Mouse (Mus musculus): ENCODE results near the gene Irgm1. TPM values are rescaled to one million over a fixed set of nuclear protein-coding genes. Genes with fewer than 3 reads are reported as not detected.

The Irgm1 gene
- polyA plus RNA-seq, 1 experiment from 2014 or later: 7.1 TPM

GRCm38 (mm10) chr11:48838879-48839680 lies 32.4 kb downstream of the Irgm1 start:
- no peak overlapping the region for H3K27ac ChIP-seq
- H3K9ac ChIP-seq: no peak overlapping the region
- no peaks in the 10 kb centered on the region for H3K27me3 ChIP-seq
- peaks cover 13% of the 10 kb centered on the region for H3K4me1 ChIP-seq
- H3K9me3 ChIP-seq: no peaks in the 10 kb centered on the region
- 62% methylated on average over 10 of the region's 10 CpGs for WGBS
- H3K4me2 ChIP-seq: peak overlapping the region; percentile 77; the same call in 1 of the 2 replicates
- no peak for ATAC-seq (ENCODE audit: insufficient number of reproducible peaks, low FRiP score, low TSS enrichment, low read depth)
- H3K36me3 ChIP-seq: no peaks in the 10 kb centered on the region
- H3K4me3 ChIP-seq: peak overlapping the region; percentile 87; the same call in 1 of the 2 replicates

DNA sequence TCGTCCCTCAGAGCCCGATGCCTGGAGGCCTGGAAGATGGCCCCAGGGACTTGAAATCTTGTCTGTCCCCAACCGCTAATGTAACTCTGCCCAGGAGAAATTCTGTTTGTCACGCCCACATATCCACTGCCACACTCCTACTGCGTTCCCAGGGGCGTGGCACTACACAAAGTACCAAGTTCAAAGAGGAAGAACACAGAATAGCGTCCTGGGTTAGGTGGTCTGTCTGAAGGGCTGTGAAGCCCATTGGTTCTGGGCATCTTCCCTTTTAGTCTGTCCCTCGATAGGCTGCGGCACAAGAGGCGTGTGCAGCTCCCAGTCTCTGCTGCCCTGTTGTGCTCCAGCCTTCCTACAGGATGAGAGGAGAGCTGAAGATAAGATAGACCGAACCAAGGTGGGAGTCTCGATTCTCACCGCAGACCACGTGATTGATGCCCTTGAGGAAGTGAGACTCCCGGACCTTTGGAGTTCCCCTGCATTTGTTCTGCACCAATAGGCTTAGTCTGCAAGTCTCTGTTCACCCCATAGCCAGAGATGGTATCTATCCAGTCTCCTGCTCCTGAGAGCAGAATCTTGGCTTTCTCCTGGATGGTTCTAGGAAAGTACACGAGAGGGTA lies 33.2 kb downstream of the Irgm1 start:
- Histone ChIP-seq H3K9ac (peak overlapping the region; percentile 66), H3K27me3 (no peaks in the 10 kb centered on the region), H3K4me1 (peaks cover 13% of the 10 kb centered on the region), H3K9me3 (no peaks in the 10 kb centered on the region), H3K4me3 (peak overlapping the region; percentile 87), H3K36me3 (no peaks in the 10 kb centered on the region), H3K4me2 (peak overlapping the region; percentile 77), H3K27ac (peak overlapping the region; percentile 73)
- ATAC-seq (ENCODE audit: insufficient number of reproducible peaks, low FRiP score, low TSS enrichment, low read depth): no peak
- 4% methylated on average over 16 of the region's 16 CpGs for WGBS

- Histone ChIP-seq H3K27ac (peak overlapping the region; percentile 73), H3K9me3 (no peaks in the 10 kb centered on the region), H3K4me1 (peaks cover 13% of the 10 kb centered on the region), H3K36me3 (no peaks in the 10 kb centered on the region), H3K27me3 (no peaks in the 10 kb centered on the region), H3K4me3 (peak overlapping the region; percentile 87), H3K9ac (peak overlapping the region; percentile 66), H3K4me2 (peak overlapping the region; percentile 77)
- WGBS: under 1% methylated on average over 76 of the region's 77 CpGs
- no peak for ATAC-seq (ENCODE audit: insufficient number of reproducible peaks, low FRiP score, low TSS enrichment, low read depth)
Measured at GRCm38 (mm10) chr11:48837310-48838180, 33.9 kb downstream of the Irgm1 start.

GRCm38 (mm10) chr11:48836990-48837309 lies 34.5 kb downstream of the Irgm1 start:
- ATAC-seq (ENCODE audit: insufficient number of reproducible peaks, low FRiP score, low TSS enrichment, low read depth): no peak
- H3K4me3 ChIP-seq: peak overlapping the region; percentile 87
- H3K4me2 ChIP-seq: peak overlapping the region; percentile 77
- H3K27me3 ChIP-seq: no peaks in the 10 kb centered on the region
- no peak overlapping the region for H3K9ac ChIP-seq
- H3K4me1 ChIP-seq: peaks cover 13% of the 10 kb centered on the region
- no peaks in the 10 kb centered on the region for H3K36me3 ChIP-seq
- 8% methylated on average over 11 of the region's 11 CpGs for WGBS
- H3K9me3 ChIP-seq: no peaks in the 10 kb centered on the region
- H3K27ac ChIP-seq: no peak overlapping the region

- Histone ChIP-seq H3K9ac (no peak overlapping the region), H3K27ac (no peak overlapping the region), H3K4me1 (peaks cover 13% of the 10 kb centered on the region), H3K36me3 (no peaks in the 10 kb centered on the region), H3K4me2 (no peak overlapping the region), H3K27me3 (no peaks in the 10 kb centered on the region), H3K4me3 (no peak overlapping the region), H3K9me3 (no peaks in the 10 kb centered on the region)
- ATAC-seq (ENCODE audit: insufficient number of reproducible peaks, low FRiP score, low TSS enrichment, low read depth): no peak
- 73% methylated on average over 6 of the region's 6 CpGs for WGBS
Measured at GRCm38 (mm10) chr11:48835923-48836322, 35.6 kb downstream of the Irgm1 start.

GRCm38 (mm10) chr11:48833731-48834639 lies 37.5 kb downstream of the Irgm1 start:
- peak overlapping the region; percentile 85 for H3K27ac ChIP-seq
- peak overlapping the region; percentile 54 for H3K4me2 ChIP-seq
- under 1% methylated on average over 30 of the region's 30 CpGs for WGBS
- no peaks in the 10 kb centered on the region for H3K27me3 ChIP-seq
- H3K9ac ChIP-seq: peak overlapping the region; percentile 39; the same call in 1 of the 2 replicates
- H3K36me3 ChIP-seq: no peaks in the 10 kb centered on the region
- peaks cover 13% of the 10 kb centered on the region for H3K4me1 ChIP-seq
- no peaks in the 10 kb centered on the region for H3K9me3 ChIP-seq
- ATAC-seq (ENCODE audit: insufficient number of reproducible peaks, low FRiP score, low TSS enrichment, low read depth): peak; percentile 85
- peak overlapping the region; percentile 59 for H3K4me3 ChIP-seq

- no peak for ATAC-seq (ENCODE audit: insufficient number of reproducible peaks, low FRiP score, low TSS enrichment, low read depth)
- Histone ChIP-seq H3K4me2 (peak overlapping the region; percentile 54), H3K27me3 (no peaks in the 10 kb centered on the region), H3K9ac (no peak overlapping the region), H3K4me1 (peaks cover 8% of the 10 kb centered on the region), H3K9me3 (no peaks in the 10 kb centered on the region), H3K36me3 (no peaks in the 10 kb centered on the region), H3K4me3 (peak overlapping the region; percentile 59), H3K27ac (no peak overlapping the region)
- 36% methylated on average over 9 of the region's 9 CpGs for WGBS
Measured at GRCm38 (mm10) chr11:48833078-48833730, 38.3 kb downstream of the Irgm1 start.

DNA sequence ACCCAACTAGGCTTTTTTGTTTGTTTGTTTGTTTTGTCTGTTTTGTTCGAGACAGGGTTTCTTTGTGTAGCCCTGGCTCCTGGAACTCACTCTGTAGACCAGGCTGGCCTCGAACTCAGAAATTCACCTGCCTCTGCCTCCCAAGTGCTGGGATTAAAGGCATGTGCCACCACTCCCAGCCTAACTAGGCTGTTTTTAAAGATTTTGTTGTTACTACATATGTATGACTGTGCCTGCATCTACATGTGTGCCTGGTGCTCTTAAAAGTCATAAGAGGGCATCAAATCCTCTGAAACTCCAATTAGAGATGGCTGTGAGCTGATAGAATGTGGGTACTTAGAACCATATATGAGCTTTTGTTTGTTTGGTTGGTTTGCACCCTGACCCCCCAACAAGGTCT lies 40.2 kb downstream of the Irgm1 start:
- H3K4me1 ChIP-seq: peaks cover 6% of the 10 kb centered on the region
- H3K27ac ChIP-seq: no peak overlapping the region
- H3K4me3 ChIP-seq: no peak overlapping the region
- no peaks in the 10 kb centered on the region for H3K36me3 ChIP-seq
- no peak overlapping the region for H3K4me2 ChIP-seq
- no peaks in the 10 kb centered on the region for H3K27me3 ChIP-seq
- WGBS: 72% methylated on average over 2 of the region's 2 CpGs
- ATAC-seq (ENCODE audit: insufficient number of reproducible peaks, low FRiP score, low TSS enrichment, low read depth): no peak
- H3K9me3 ChIP-seq: no peaks in the 10 kb centered on the region
- no peak overlapping the region for H3K9ac ChIP-seq

- Histone ChIP-seq H3K27me3 (no peaks in the 10 kb centered on the region), H3K4me1 (peaks cover 6% of the 10 kb centered on the region), H3K9me3 (no peaks in the 10 kb centered on the region), H3K27ac (no peak overlapping the region), H3K9ac (no peak overlapping the region), H3K4me2 (no peak overlapping the region), H3K36me3 (no peaks in the 10 kb centered on the region), H3K4me3 (no peak overlapping the region)
- WGBS: 74% methylated on average over 2 of the region's 2 CpGs
- no peak for ATAC-seq (ENCODE audit: insufficient number of reproducible peaks, low FRiP score, low TSS enrichment, low read depth)
Measured at GRCm38 (mm10) chr11:48830279-48830678, 41.2 kb downstream of the Irgm1 start.

DNA sequence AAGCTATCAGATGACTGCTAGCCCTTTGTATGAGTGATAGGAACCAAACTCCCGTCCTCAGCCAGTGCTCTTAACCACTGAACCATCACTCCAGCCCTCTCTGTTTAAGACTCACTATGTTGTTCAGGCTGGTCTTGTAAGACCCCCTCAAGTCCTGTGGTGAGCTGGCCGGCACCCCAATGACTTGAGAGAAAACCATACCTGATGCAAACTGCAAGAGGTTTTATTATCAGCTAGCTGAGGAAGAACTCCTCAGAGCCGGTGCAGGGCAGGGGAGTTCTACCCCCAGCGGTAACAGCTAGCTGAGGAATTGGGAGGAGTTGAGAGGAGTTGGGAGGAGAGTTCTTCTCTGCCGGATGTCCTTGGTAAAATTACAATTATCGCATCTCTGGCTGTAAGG lies 43.6 kb downstream of the Irgm1 start:
- no peak overlapping the region for H3K9ac ChIP-seq
- H3K4me1 ChIP-seq: peaks cover 18% of the 10 kb centered on the region
- H3K27ac ChIP-seq: no peak overlapping the region
- no peak overlapping the region for H3K4me2 ChIP-seq
- H3K27me3 ChIP-seq: 0 out of 2 replicates have a peak, but pooled peaks cover 4% of the 10 kb centered on the region
- no peak for ATAC-seq (ENCODE audit: insufficient number of reproducible peaks, low FRiP score, low TSS enrichment, low read depth)
- no peaks in the 10 kb centered on the region for H3K9me3 ChIP-seq
- H3K36me3 ChIP-seq: no peaks in the 10 kb centered on the region
- 77% methylated on average over 6 of the region's 6 CpGs for WGBS
- no peak overlapping the region for H3K4me3 ChIP-seq

DNA sequence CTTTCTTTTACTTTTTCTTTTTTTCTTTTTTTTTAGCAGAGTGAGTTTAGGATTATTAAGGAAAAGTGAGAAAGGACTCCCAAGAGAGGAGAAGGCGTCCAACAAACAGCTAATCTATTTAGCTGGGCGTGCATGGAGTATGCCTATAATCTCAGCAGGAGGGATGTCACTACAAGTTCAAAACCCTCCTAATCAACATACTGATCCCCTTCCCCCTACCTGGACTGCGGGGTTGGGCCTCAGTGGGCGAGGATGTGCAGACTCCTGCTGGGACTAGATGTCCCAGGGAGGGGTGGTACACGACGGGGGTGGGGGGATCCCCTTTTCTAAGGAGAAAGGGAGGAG lies 44.8 kb downstream of the Irgm1 start:
- H3K27ac ChIP-seq: peak overlapping the region; percentile 75

More for the DNA sequence above, 44.8 kb downstream of the Irgm1 start:
- no peaks in the 10 kb centered on the region for H3K9me3 ChIP-seq
- WGBS: 0% methylated on average over 6 of the region's 6 CpGs
- peak overlapping the region; percentile 57 for H3K4me2 ChIP-seq
- peaks cover 18% of the 10 kb centered on the region for H3K4me1 ChIP-seq
- H3K27me3 ChIP-seq: 0 out of 2 replicates have a peak, but pooled peaks cover 4% of the 10 kb centered on the region
- peak overlapping the region; percentile 42 for H3K4me3 ChIP-seq
- no peaks in the 10 kb centered on the region for H3K36me3 ChIP-seq
- H3K9ac ChIP-seq: 0 out of 2 replicates have a peak overlapping the region, but pooled peaks have one; percentile 18
- ATAC-seq (ENCODE audit: insufficient number of reproducible peaks, low FRiP score, low TSS enrichment, low read depth): no peak
